Mouse (Mus musculus): Measurements from ENCODE around the gene Aldh1a1. TPM values are rescaled to one million over a fixed set of nuclear protein-coding genes. Genes with fewer than 3 reads are reported as not detected.

The Aldh1a1 gene
- 23.5 and 66.1 TPM in 2 replicates for polyA plus RNA-seq (2014; fragmentation: Nextera tagmentation; extraction: Ambion mirVana)

- H3K4me2 ChIP-seq (ENCODE audit: low read depth, low read length) = no peak within 1 kb of the TSS
- H3K4me3 ChIP-seq (ENCODE audit: low read depth, low read length) = no peak within 1 kb of the TSS
- no peak within 1 kb of the TSS for H3K27ac ChIP-seq (replicated peaks; ENCODE audit: low read depth, low read length)
- H3K36me3 ChIP-seq (replicated peaks; ENCODE audit: control insufficient read depth, insufficient read depth, low read depth, low read length) = no peaks in the 10 kb centered on the region
- DNase-seq (ENCODE audit: low spot score) = no peak
- WGBS = 84% methylated on average over 2 of the region's 2 CpGs
- ATAC-seq (replicated peaks; ENCODE audit: insufficient number of reproducible peaks, low FRiP score, low TSS enrichment, low read depth) = no peak
- no peaks in the 10 kb centered on the region for H3K4me1 ChIP-seq (ENCODE audit: control insufficient read depth, insufficient read depth, low read length)
- no peaks in the 10 kb centered on the region for H3K27me3 ChIP-seq (ENCODE audit: control insufficient read depth, insufficient read depth, low read length)
- H3K9ac ChIP-seq (replicated peaks; ENCODE audit: low read length) = no peak within 1 kb of the TSS
- H3K9me3 ChIP-seq (replicated peaks; ENCODE audit: control insufficient read depth, low read length) = no peaks in the 10 kb centered on the region
These were observed at the start of gene Aldh1a1 for GRCm38 (mm10) chr19:20492491-20492890. Aldh1a1 (plus strand) TSS chr19:20492715.

DNA sequence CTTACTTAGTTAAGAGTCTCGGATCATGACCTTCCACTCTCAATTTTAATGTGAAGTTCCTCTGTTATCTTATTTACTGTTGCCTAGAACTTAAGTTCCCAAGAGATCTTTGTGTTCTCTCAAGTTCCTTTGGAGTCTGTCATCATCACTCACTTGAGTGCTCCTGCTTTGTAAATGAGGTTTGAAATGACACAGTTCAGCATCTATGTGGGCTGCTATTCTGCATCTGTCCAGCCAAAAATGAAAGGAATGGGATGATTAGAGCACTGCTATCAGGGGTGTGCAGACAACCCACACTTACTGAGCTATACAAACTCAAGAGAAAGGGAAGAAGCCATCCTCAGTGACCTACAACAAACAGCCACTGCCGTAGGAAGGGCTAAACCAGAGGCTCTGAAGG, 44.7 kb upstream of the Aldh1a1 start:
- no peaks in the 10 kb centered on the region for H3K4me1 ChIP-seq (ENCODE audit: control insufficient read depth, insufficient read depth, low read length)
- H3K27me3 ChIP-seq (ENCODE audit: control insufficient read depth, insufficient read depth, low read length) = no peaks in the 10 kb centered on the region
- H3K9me3 ChIP-seq (replicated peaks; ENCODE audit: control insufficient read depth, low read length) = no peaks in the 10 kb centered on the region
- H3K4me2 ChIP-seq (ENCODE audit: low read depth, low read length) = no peak overlapping the region
- H3K9ac ChIP-seq (replicated peaks; ENCODE audit: low read length) = no peak overlapping the region
- no peak overlapping the region for H3K4me3 ChIP-seq (ENCODE audit: low read depth, low read length)
- WGBS = 81% methylated on average over 2 of the region's 2 CpGs
- no peak overlapping the region for H3K27ac ChIP-seq (replicated peaks; ENCODE audit: low read depth, low read length)
- DNase-seq (ENCODE audit: low spot score) = no peak
- no peaks in the 10 kb centered on the region for H3K36me3 ChIP-seq (replicated peaks; ENCODE audit: control insufficient read depth, insufficient read depth, low read depth, low read length)
- no peak for ATAC-seq (replicated peaks; ENCODE audit: insufficient number of reproducible peaks, low FRiP score, low TSS enrichment, low read depth)

DNA sequence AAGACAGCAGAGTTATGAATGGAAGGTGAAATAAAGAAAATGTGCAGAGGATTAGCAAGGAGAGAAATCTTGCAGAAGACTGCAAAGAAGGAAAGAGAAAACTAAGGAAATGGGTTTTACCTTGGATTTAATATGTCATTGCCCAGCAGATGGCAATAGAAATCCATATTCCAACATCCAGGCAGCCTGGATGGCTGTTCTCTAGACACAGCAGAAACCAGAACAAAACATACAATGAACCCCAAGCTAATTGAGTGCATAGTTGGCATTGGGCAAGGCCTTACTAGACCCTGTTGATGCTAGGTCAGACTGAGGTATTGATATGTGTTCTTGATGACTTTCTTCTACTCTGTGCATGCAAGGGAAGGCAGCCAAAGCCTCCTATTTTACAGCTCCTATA, 43.0 kb upstream of the Aldh1a1 start:
- Histone ChIP-seq H3K4me2 (ENCODE audit: low read depth, low read length) (no peak overlapping the region), H3K4me3 (ENCODE audit: low read depth, low read length) (no peak overlapping the region), H3K27me3 (ENCODE audit: control insufficient read depth, insufficient read depth, low read length) (no peaks in the 10 kb centered on the region), H3K4me1 (ENCODE audit: control insufficient read depth, insufficient read depth, low read length) (no peaks in the 10 kb centered on the region), H3K9ac (replicated peaks; ENCODE audit: low read length) (no peak overlapping the region), H3K36me3 (replicated peaks; ENCODE audit: control insufficient read depth, insufficient read depth, low read depth, low read length) (no peaks in the 10 kb centered on the region), H3K27ac (replicated peaks; ENCODE audit: low read depth, low read length) (no peak overlapping the region), H3K9me3 (replicated peaks; ENCODE audit: control insufficient read depth, low read length) (no peaks in the 10 kb centered on the region)
- peak; percentile 44 for DNase-seq (ENCODE audit: low spot score)
- ATAC-seq (replicated peaks; ENCODE audit: insufficient number of reproducible peaks, low FRiP score, low TSS enrichment, low read depth) = no peak

DNA sequence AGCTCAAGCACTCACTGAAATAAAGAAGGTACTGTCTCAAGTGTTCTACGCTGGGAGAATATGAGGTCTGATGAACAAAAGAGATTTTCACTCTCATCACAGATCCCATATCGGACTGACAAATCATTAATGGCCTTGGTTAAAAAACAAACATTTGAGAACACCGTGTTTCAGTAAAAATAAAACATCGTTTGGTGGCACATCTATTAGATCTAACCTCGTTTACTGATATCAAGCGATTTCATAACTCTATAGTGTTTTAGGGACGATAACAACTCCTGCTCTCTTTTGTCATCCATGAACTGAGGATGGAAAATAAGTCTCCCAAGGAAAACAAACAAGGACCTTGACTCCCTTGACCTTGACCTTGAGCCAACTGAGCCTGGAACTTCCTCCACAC, 41.5 kb upstream of the Aldh1a1 start:
- H3K4me3 ChIP-seq (ENCODE audit: low read depth, low read length) = no peak overlapping the region
- no peaks in the 10 kb centered on the region for H3K9me3 ChIP-seq (replicated peaks; ENCODE audit: control insufficient read depth, low read length)

DNA sequence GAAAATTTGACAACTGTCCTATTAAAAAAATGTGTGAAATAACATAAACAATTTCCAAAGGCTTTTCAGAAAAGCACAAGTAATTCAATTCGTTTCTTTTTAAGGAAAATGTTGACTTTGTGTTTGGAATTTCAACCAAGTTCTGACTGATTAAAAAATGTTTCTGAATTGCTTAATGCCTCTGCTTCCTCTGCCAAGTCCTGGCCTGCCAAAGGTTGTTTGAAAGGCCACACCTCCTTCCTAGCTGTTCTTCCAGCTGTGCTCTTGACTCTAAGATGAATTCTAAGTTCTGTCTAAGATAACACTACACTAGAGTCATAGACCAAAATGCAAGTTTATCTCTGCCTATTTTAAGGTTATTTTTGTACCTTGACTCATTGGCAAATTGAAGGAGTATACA, 8.0 kb upstream of the Aldh1a1 start:
- ATAC-seq (replicated peaks; ENCODE audit: insufficient number of reproducible peaks, low FRiP score, low TSS enrichment, low read depth) = no peak

More for the DNA sequence above, 41.5 kb upstream of the Aldh1a1 start:
- no peak overlapping the region for H3K9ac ChIP-seq (replicated peaks; ENCODE audit: low read length)
- no peak overlapping the region for H3K27ac ChIP-seq (replicated peaks; ENCODE audit: low read depth, low read length)
- no peak for ATAC-seq (replicated peaks; ENCODE audit: insufficient number of reproducible peaks, low FRiP score, low TSS enrichment, low read depth)
- no peak overlapping the region for H3K4me2 ChIP-seq (ENCODE audit: low read depth, low read length)
- no peaks in the 10 kb centered on the region for H3K27me3 ChIP-seq (ENCODE audit: control insufficient read depth, insufficient read depth, low read length)
- no peaks in the 10 kb centered on the region for H3K4me1 ChIP-seq (ENCODE audit: control insufficient read depth, insufficient read depth, low read length)
- DNase-seq (ENCODE audit: low spot score) = no peak
- no peaks in the 10 kb centered on the region for H3K36me3 ChIP-seq (replicated peaks; ENCODE audit: control insufficient read depth, insufficient read depth, low read depth, low read length)
- 85% methylated on average over 7 of the region's 7 CpGs for WGBS

DNA sequence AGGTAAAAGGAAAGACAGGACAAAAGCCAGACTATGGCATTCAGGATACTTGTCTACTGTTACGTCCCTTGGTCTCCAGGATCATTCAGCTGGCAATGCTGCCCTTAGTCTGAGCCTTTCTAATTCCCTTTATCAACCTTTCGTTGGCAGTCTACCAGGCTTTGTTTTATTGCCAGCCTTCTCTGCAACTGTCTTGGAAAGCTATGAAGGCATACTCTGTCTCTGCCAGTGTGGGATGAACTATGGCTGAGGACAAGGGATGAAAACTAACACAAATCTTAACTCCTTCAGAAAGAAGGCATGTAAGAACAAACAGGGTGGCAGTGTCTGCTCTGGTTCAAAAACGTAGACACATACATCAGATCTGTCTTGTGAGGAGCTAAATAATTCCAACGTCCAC, 565 bp upstream of the Aldh1a1 start:
- ATAC-seq (replicated peaks; ENCODE audit: insufficient number of reproducible peaks, low FRiP score, low TSS enrichment, low read depth) (no peak), DNase-seq (ENCODE audit: low spot score) (no peak)
- Histone ChIP-seq H3K27me3 (ENCODE audit: control insufficient read depth, insufficient read depth, low read length) (no peaks in the 10 kb centered on the region), H3K4me3 (ENCODE audit: low read depth, low read length) (no peak overlapping the region), H3K27ac (replicated peaks; ENCODE audit: low read depth, low read length) (no peak overlapping the region), H3K4me1 (ENCODE audit: control insufficient read depth, insufficient read depth, low read length) (no peaks in the 10 kb centered on the region), H3K4me2 (ENCODE audit: low read depth, low read length) (no peak overlapping the region), H3K9me3 (replicated peaks; ENCODE audit: control insufficient read depth, low read length) (no peaks in the 10 kb centered on the region), H3K9ac (replicated peaks; ENCODE audit: low read length) (no peak overlapping the region), H3K36me3 (replicated peaks; ENCODE audit: control insufficient read depth, insufficient read depth, low read depth, low read length) (no peaks in the 10 kb centered on the region)
- 85% methylated on average over 4 of the region's 4 CpGs for WGBS

More for the DNA sequence above, 8.0 kb upstream of the Aldh1a1 start:
- Histone ChIP-seq H3K4me3 (ENCODE audit: low read depth, low read length) (no peak overlapping the region), H3K9me3 (replicated peaks; ENCODE audit: control insufficient read depth, low read length) (no peaks in the 10 kb centered on the region), H3K27me3 (ENCODE audit: control insufficient read depth, insufficient read depth, low read length) (no peaks in the 10 kb centered on the region), H3K4me2 (ENCODE audit: low read depth, low read length) (no peak overlapping the region), H3K4me1 (ENCODE audit: control insufficient read depth, insufficient read depth, low read length) (no peaks in the 10 kb centered on the region), H3K36me3 (replicated peaks; ENCODE audit: control insufficient read depth, insufficient read depth, low read depth, low read length) (no peaks in the 10 kb centered on the region), H3K9ac (replicated peaks; ENCODE audit: low read length) (no peak overlapping the region), H3K27ac (replicated peaks; ENCODE audit: low read depth, low read length) (no peak overlapping the region)
- DNase-seq (ENCODE audit: low spot score) = no peak
- 66% methylated on average over 1 of the region's 1 CpGs for WGBS

- Histone ChIP-seq H3K4me2 (ENCODE audit: low read depth, low read length) (no peak overlapping the region), H3K9me3 (replicated peaks; ENCODE audit: control insufficient read depth, low read length) (no peaks in the 10 kb centered on the region), H3K4me1 (ENCODE audit: control insufficient read depth, insufficient read depth, low read length) (no peaks in the 10 kb centered on the region), H3K36me3 (replicated peaks; ENCODE audit: control insufficient read depth, insufficient read depth, low read depth, low read length) (no peaks in the 10 kb centered on the region), H3K4me3 (ENCODE audit: low read depth, low read length) (no peak overlapping the region), H3K27me3 (ENCODE audit: control insufficient read depth, insufficient read depth, low read length) (no peaks in the 10 kb centered on the region), H3K9ac (replicated peaks; ENCODE audit: low read length) (no peak overlapping the region), H3K27ac (replicated peaks; ENCODE audit: low read depth, low read length) (no peak overlapping the region)
- DNase-seq (ENCODE audit: low spot score) (no peak), ATAC-seq (replicated peaks; ENCODE audit: insufficient number of reproducible peaks, low FRiP score, low TSS enrichment, low read depth) (no peak)
These were observed 4.0 kb downstream of the Aldh1a1 start for GRCm38 (mm10) chr19:20496476-20496875.

DNA sequence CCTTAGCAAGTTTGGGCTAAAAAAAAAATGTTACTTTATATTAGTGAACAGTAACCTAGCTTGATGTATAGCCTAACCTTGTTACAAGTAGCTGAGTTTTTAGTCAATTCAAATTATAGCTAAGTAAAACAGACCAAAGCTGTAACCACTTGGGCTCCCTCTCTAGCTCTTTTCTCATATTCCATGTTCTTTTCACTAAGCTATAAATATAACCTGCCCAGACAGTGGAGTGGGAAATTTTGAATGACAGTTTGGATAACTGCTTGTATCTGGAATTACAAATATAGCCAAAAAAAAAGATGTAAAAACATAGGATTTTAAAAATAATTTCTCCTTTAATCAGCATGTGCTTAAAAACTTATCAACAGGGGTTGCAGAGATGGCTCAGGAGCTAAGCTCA, 12.8 kb downstream of the Aldh1a1 start:
- Histone ChIP-seq H3K27ac (replicated peaks; ENCODE audit: low read depth, low read length) (no peak overlapping the region), H3K9ac (replicated peaks; ENCODE audit: low read length) (no peak overlapping the region), H3K4me3 (ENCODE audit: low read depth, low read length) (no peak overlapping the region), H3K9me3 (replicated peaks; ENCODE audit: control insufficient read depth, low read length) (no peaks in the 10 kb centered on the region), H3K4me2 (ENCODE audit: low read depth, low read length) (no peak overlapping the region), H3K4me1 (ENCODE audit: control insufficient read depth, insufficient read depth, low read length) (no peaks in the 10 kb centered on the region), H3K27me3 (ENCODE audit: control insufficient read depth, insufficient read depth, low read length) (no peaks in the 10 kb centered on the region), H3K36me3 (replicated peaks; ENCODE audit: control insufficient read depth, insufficient read depth, low read depth, low read length) (no peaks in the 10 kb centered on the region)
- ATAC-seq (replicated peaks; ENCODE audit: insufficient number of reproducible peaks, low FRiP score, low TSS enrichment, low read depth) (no peak), DNase-seq (ENCODE audit: low spot score) (no peak)

Measured in embryonic facial prominence, embryonic 11.5 days (tissue).